ENCODE assay signal across 26 mouse cellular contexts in the genomic region with DNA sequence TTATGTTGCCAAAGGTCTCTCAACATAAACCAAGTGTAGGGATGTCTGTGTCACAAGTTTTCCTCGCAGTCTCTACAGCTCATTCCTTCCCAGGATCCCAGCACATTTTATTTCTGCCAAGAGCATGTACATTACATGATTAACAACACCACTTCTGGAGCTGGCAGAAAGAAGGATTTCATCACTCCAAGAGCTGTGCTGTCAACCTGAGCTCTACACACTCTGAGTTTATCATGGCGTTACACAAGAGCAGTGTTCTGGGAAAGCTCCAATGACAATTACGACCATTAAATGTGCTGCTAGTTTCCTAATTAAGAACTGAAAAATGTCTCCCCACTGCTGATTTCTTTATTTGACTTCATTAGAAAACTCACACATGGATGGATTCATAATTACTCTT.
DNase-seq lines count a peak whose midpoint lies in the region; ATAC-seq and TF ChIP-seq lines count a peak whose summit lies in the region.
"Had no signal": no experiment of that assay in that cellular context is flagged by ENCODE, and none has a peak within 500 bp of the region (broad histone marks: within the 10 kb centered on the region; RNA-seq: fewer than 3 reads in every experiment).

No protein-coding gene starts in this region.

- no peaks in the 10 kb centered on the region for H3K36me3 ChIP-seq in heart, postnatal 0 days (replicated peaks; ENCODE audit: control insufficient read depth, insufficient read depth, low read length)
- H3K36me3 ChIP-seq: liver, embryonic 13.5 days; midbrain, embryonic 10.5 days; neural tube, embryonic 12.5 days had no signal

- H3K9ac ChIP-seq in heart, postnatal 0 days (replicated peaks; ENCODE audit: low read depth, low read length): no peak overlapping the region
- H3K9ac ChIP-seq: liver, embryonic 13.5 days; lung, embryonic 14.5 days; neural tube, embryonic 12.5 days had no signal

- peak; percentile 8 for DNase-seq in layer of hippocampus, adult 9-11 months
- no peak for DNase-seq in layer of hippocampus, postnatal 36 days
- peak; percentile 55 for DNase-seq in brain, embryonic 14.5 days (ENCODE audit: low read depth)
- DNase-seq in heart, adult 9 months (ENCODE audit: low spot score in 2 of 2): peak; percentile 46 to 74
- peak; percentile 92 for DNase-seq in heart, postnatal 0 days (ENCODE audit: low spot score)
- DNase-seq in retina, postnatal 1 day: no peak
- no peak for DNase-seq in testis, postnatal 10 days (ENCODE audit: low spot score)
- no peak for DNase-seq in B cell, adult 2 months
- DNase-seq: adrenal gland, postnatal 10 days; cerebellum, adult 11 months; cerebellum, postnatal 10 days; embryo, embryonic 11 days; gastrocnemius, postnatal 10 days; kidney, adult 18-20 months; kidney, postnatal 10 days; liver, embryonic 13.5 days; lung, embryonic 14.5 days; right cerebral cortex, postnatal 14 days; spleen, adult 18-20 months; thymus, adult 18-20 months; thymus, postnatal 4 days had no signal

- H3K4me2 ChIP-seq in heart, postnatal 0 days (ENCODE audit: low read depth, low read length): no peak overlapping the region
- H3K4me2 ChIP-seq: liver, embryonic 13.5 days; lung, embryonic 14.5 days; neural tube, embryonic 12.5 days had no signal

- peak; percentile 69 for TF ChIP-seq EP300 in heart, postnatal 0 days (IDR thresholded peaks at IDR 0.05; ENCODE audit: low read depth)

- H3K27ac ChIP-seq in heart, postnatal 0 days (ENCODE audit: low read depth): peak overlapping the region; percentile 89
- H3K27ac ChIP-seq: left cerebral cortex, adult 2 months; liver, embryonic 13.5 days; macrophage; midbrain, embryonic 10.5 days; neural tube, embryonic 12.5 days had no signal

- no peaks in the 10 kb centered on the region for H3K9me3 ChIP-seq in heart, postnatal 0 days (replicated peaks; ENCODE audit: control insufficient read depth, low read length)
- H3K9me3 ChIP-seq: liver, embryonic 13.5 days; midbrain, embryonic 10.5 days; neural tube, embryonic 12.5 days had no signal

- TF ChIP-seq POLR2A in brain, embryonic 14.5 days (IDR thresholded peaks at IDR 0.05; ENCODE audit: borderline replicate concordance, extremely low read depth, insufficient read depth, insufficient read length, poor library complexity, severe bottlenecking): no peak

- TF ChIP-seq CTCF in brain, embryonic 14.5 days (IDR thresholded peaks at IDR 0.05; ENCODE audit: borderline replicate concordance, extremely low read depth, insufficient read depth, insufficient read length): no peak
- TF ChIP-seq CTCF in heart, postnatal 0 days (IDR thresholded peaks at IDR 0.05; ENCODE audit: low read depth): no peak

- no peaks in the 10 kb centered on the region for H3K27me3 ChIP-seq in heart, postnatal 0 days (ENCODE audit: control insufficient read depth, insufficient read depth, low read length)
- H3K27me3 ChIP-seq: neural tube, embryonic 12.5 days had no signal

- H3K4me1 ChIP-seq in heart, postnatal 0 days (ENCODE audit: control insufficient read depth, insufficient read depth): peaks cover 22% of the 10 kb centered on the region
- H3K4me1 ChIP-seq: liver, embryonic 13.5 days; midbrain, embryonic 10.5 days had no signal

- ATAC-seq in heart, postnatal 0 days (ENCODE audit: insufficient read depth, low read depth): peak; percentile 93
- ATAC-seq: Patski had no signal

- 25% methylated on average over 3 of the region's 3 CpGs for WGBS in heart, postnatal 0 days

- no peak overlapping the region for H3K4me3 ChIP-seq in heart, postnatal 0 days (ENCODE audit: low read depth, low read length)
- H3K4me3 ChIP-seq: left cerebral cortex, adult 2 months; liver, embryonic 13.5 days; midbrain, embryonic 10.5 days; neural tube, embryonic 12.5 days had no signal

Comparison
In these comparisons a context has a peak if more than half of its experiments do, and no peak if none do; other contexts are left out.
1. DNase-seq: peak in layer of hippocampus, adult 9-11 months (single experiment), brain, embryonic 14.5 days (single experiment), heart, adult 9 months (2 of 2) and heart, postnatal 0 days (single experiment); none in layer of hippocampus, postnatal 36 days (0 of 2), retina, postnatal 1 day (single experiment), testis, postnatal 10 days (single experiment) and B cell, adult 2 months (0 of 2).